Mouse (Mus musculus): ENCODE measurements around the gene Pgm5. TPM values are rescaled to one million over a fixed set of nuclear protein-coding genes. Genes with fewer than 3 reads are reported as not detected.
"Not testable (repeated sequence)": the region's sequence is repeated elsewhere in the genome, so short reads cannot be mapped to it uniquely, and the experiment has no call there.

Pgm5 gene
- polyA plus RNA-seq, 2 experiments: 0.08 to 0.28 TPM

- no peak for DNase-seq (ENCODE audit: low read depth in 3 of 3, low spot score in 3 of 3)
- TF ChIP-seq EP300 (IDR thresholded peaks at IDR 0.05; ENCODE audit: low read depth): no peak
- TF ChIP-seq CTCF (IDR thresholded peaks at IDR 0.05; ENCODE audit: low read depth): no peak
- H3K4me3 ChIP-seq (ENCODE audit: insufficient read depth in 1 of 2, low read depth in 2 of 2, low read length in 2 of 2): no peak overlapping the region
- H3K4me2 ChIP-seq (ENCODE audit: low read depth): no peak overlapping the region
- H3K27me3 ChIP-seq (ENCODE audit: control insufficient read depth, insufficient read depth, low read length): no peaks in the 10 kb centered on the region
- H3K27ac ChIP-seq: no peak overlapping the region
- H3K9me3 ChIP-seq (ENCODE audit: control insufficient read depth, low read length): no peaks in the 10 kb centered on the region
- H3K36me3 ChIP-seq (replicated peaks; ENCODE audit: control insufficient read depth, insufficient read depth, low read depth): no peaks in the 10 kb centered on the region
- 53% methylated on average over 4 of the region's 4 CpGs for WGBS (ENCODE audit: insufficient replicate concordance)
- no peak overlapping the region for H3K9ac ChIP-seq (replicated peaks)
- ATAC-seq (ENCODE audit: insufficient read depth): no peak
- no peaks in the 10 kb centered on the region for H3K4me1 ChIP-seq (replicated peaks; ENCODE audit: control insufficient read depth in 2 of 2, insufficient read depth in 2 of 2, low read length in 1 of 2)
Observed at GRCm38 (mm10) chr19:24881237-24881636, 19.6 kb upstream of the Pgm5 start.

GRCm38 (mm10) chr19:24875129-24875870 lies 13.6 kb upstream of the Pgm5 start, which contains the start of gene Gm10053:
Gene Gm10053, plus strand, starts transcription at chr19:24875686.
- not testable (repeated sequence) for H3K4me1 ChIP-seq (replicated peaks; ENCODE audit: control insufficient read depth in 2 of 2, insufficient read depth in 2 of 2, low read length in 1 of 2); H3K36me3 ChIP-seq (replicated peaks; ENCODE audit: control insufficient read depth, insufficient read depth, low read depth); H3K4me2 ChIP-seq (ENCODE audit: low read depth); ATAC-seq (ENCODE audit: insufficient read depth); H3K27ac ChIP-seq; H3K9me3 ChIP-seq (ENCODE audit: control insufficient read depth, low read length); H3K27me3 ChIP-seq (ENCODE audit: control insufficient read depth, insufficient read depth, low read length); DNase-seq (ENCODE audit: low read depth in 3 of 3, low spot score in 3 of 3); H3K4me3 ChIP-seq (ENCODE audit: insufficient read depth in 1 of 2, low read depth in 2 of 2, low read length in 2 of 2); H3K9ac ChIP-seq (replicated peaks)
- WGBS (ENCODE audit: insufficient replicate concordance): 51% methylated on average over 23 of the region's 26 CpGs

GRCm38 (mm10) chr19:24873873-24874272 lies 12.2 kb upstream of the Pgm5 start:
- no peak for ATAC-seq (ENCODE audit: insufficient read depth)
- Histone ChIP-seq H3K4me2 (ENCODE audit: low read depth) (no peak overlapping the region), H3K36me3 (replicated peaks; ENCODE audit: control insufficient read depth, insufficient read depth, low read depth) (no peaks in the 10 kb centered on the region), H3K27ac (no peak overlapping the region), H3K4me3 (ENCODE audit: insufficient read depth in 1 of 2, low read depth in 2 of 2, low read length in 2 of 2) (no peak overlapping the region), H3K4me1 (replicated peaks; ENCODE audit: control insufficient read depth in 2 of 2, insufficient read depth in 2 of 2, low read length in 1 of 2) (no peaks in the 10 kb centered on the region), H3K27me3 (ENCODE audit: control insufficient read depth, insufficient read depth, low read length) (no peaks in the 10 kb centered on the region), H3K9me3 (ENCODE audit: control insufficient read depth, low read length) (no peaks in the 10 kb centered on the region), H3K9ac (replicated peaks) (no peak overlapping the region)
- no peak for DNase-seq (ENCODE audit: low read depth in 3 of 3, low spot score in 3 of 3)
- TF ChIP-seq EP300 (IDR thresholded peaks at IDR 0.05; ENCODE audit: low read depth) (no peak), CTCF (IDR thresholded peaks at IDR 0.05; ENCODE audit: low read depth) (no peak)
- 51% methylated on average over 2 of the region's 2 CpGs for WGBS (ENCODE audit: insufficient replicate concordance)

- 23% methylated on average over 18 of the region's 18 CpGs for WGBS (ENCODE audit: insufficient replicate concordance)
- H3K27me3 ChIP-seq (ENCODE audit: control insufficient read depth, insufficient read depth, low read length): no peaks in the 10 kb centered on the region
Observed at GRCm38 (mm10) chr19:24871037-24871635, 9.5 kb upstream of the Pgm5 start.

GRCm38 (mm10) chr19:24865436-24865835 lies 3.8 kb upstream of the Pgm5 start:
- ATAC-seq (ENCODE audit: insufficient read depth): no peak
- Histone ChIP-seq H3K4me2 (ENCODE audit: low read depth) (no peak overlapping the region), H3K4me3 (ENCODE audit: insufficient read depth in 1 of 2, low read depth in 2 of 2, low read length in 2 of 2) (no peak overlapping the region), H3K9ac (replicated peaks) (no peak overlapping the region), H3K9me3 (ENCODE audit: control insufficient read depth, low read length) (no peaks in the 10 kb centered on the region), H3K4me1 (replicated peaks; ENCODE audit: control insufficient read depth in 2 of 2, insufficient read depth in 2 of 2, low read length in 1 of 2) (no peaks in the 10 kb centered on the region), H3K27me3 (ENCODE audit: control insufficient read depth, insufficient read depth, low read length) (peaks cover 11% of the 10 kb centered on the region), H3K27ac (no peak overlapping the region), H3K36me3 (replicated peaks; ENCODE audit: control insufficient read depth, insufficient read depth, low read depth) (no peaks in the 10 kb centered on the region)
- WGBS (ENCODE audit: insufficient replicate concordance): 58% methylated on average over 9 of the region's 9 CpGs
- DNase-seq (ENCODE audit: low read depth in 3 of 3, low spot score in 3 of 3): no peak
- TF ChIP-seq EP300 (IDR thresholded peaks at IDR 0.05; ENCODE audit: low read depth): no peak
- TF ChIP-seq CTCF (IDR thresholded peaks at IDR 0.05; ENCODE audit: low read depth): no peak

More at GRCm38 (mm10) chr19:24871037-24871635, 9.5 kb upstream of the Pgm5 start:
- Histone ChIP-seq H3K4me3 (ENCODE audit: insufficient read depth in 1 of 2, low read depth in 2 of 2, low read length in 2 of 2) (no peak overlapping the region), H3K9me3 (ENCODE audit: control insufficient read depth, low read length) (no peaks in the 10 kb centered on the region), H3K9ac (replicated peaks) (no peak overlapping the region), H3K27ac (no peak overlapping the region), H3K36me3 (replicated peaks; ENCODE audit: control insufficient read depth, insufficient read depth, low read depth) (no peaks in the 10 kb centered on the region), H3K4me1 (replicated peaks; ENCODE audit: control insufficient read depth in 2 of 2, insufficient read depth in 2 of 2, low read length in 1 of 2) (no peaks in the 10 kb centered on the region), H3K4me2 (ENCODE audit: low read depth) (no peak overlapping the region)
- no peak for ATAC-seq (ENCODE audit: insufficient read depth)
- peak; percentile 11 to 32 (median 12) for DNase-seq (ENCODE audit: low read depth in 3 of 3, low spot score in 3 of 3)
- TF ChIP-seq EP300 (IDR thresholded peaks at IDR 0.05; ENCODE audit: low read depth) (no peak), CTCF (IDR thresholded peaks at IDR 0.05; ENCODE audit: low read depth) (peak; percentile 92)
